Mouse (Mus musculus) fat pad, adult 2 months (tissue): ENCODE data around the gene Gm11084.
"Not testable (repeated sequence)": the region's sequence is repeated elsewhere in the genome, so short reads cannot be mapped to it uniquely, and the experiment has no call there.

Source experiments
- DNase-seq: peaks from one replicate; pipeline ENCODE4 v3.0.0-alpha.2; 2011; ENCODE audit warnings: low read depth, low spot score; ENCODE audit errors: extremely low read depth

The Gm11084 gene

DNA sequence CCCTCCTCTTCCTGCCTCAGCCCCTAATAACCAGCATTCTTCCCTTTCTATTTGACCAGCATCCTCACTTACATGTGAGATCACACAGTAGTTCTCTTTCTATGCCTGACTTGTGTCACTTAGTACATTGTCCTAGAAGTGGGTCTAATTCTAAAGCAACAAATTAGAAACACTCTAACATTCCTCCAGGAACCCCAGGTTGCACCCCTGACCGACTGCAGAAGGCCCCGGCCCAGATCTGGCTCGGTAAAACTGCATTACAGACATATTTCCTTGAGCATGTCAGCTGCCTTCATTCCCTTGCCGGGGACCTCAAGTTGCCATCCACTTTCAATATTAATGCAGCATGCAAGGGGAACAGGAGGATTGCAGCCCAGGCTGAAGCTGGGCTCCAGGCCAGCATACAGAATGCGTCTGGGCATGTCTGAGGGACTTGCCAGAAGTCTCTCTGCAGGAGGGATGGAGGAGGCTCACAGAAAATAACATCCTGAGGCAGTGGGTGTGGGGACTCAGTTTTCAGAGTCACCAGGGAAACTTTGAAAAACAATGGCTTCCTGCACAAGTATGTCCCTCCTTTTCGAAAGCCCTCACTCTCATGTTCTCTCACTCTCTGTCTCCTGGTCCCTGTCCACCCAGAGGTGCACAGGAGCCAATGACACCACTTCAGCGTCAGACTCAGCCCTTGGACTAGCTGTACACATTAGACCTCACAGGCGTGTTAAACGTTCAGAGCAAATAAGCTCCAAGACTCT lies 9.0 kb upstream of the Gm11084 start:
- peak; percentile 54 for DNase-seq

GRCm38 (mm10) chr2:72994165-72994564 lies 7.6 kb upstream of the Gm11084 start:
- DNase-seq: no peak

DNA sequence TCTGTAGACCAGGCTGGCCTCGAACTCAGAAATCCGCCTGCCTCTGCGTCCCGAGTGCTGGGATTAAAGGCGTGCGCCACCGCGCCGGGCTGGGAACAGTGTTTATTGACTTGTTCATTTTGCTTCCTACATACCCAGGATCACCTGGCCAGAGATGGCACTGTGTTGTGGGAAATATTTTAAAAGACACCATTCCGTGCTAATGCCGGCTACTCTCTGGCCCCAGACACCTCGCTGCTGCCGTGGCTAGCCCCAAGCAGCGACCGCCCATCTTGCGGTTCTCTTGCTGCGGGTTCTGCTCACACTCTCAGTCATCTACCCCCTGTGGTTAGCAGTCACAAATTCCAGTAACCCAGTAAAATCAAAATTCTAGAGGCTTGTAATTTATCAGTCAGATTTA lies 6.0 kb upstream of the Gm11084 start:
- DNase-seq: no peak

DNA sequence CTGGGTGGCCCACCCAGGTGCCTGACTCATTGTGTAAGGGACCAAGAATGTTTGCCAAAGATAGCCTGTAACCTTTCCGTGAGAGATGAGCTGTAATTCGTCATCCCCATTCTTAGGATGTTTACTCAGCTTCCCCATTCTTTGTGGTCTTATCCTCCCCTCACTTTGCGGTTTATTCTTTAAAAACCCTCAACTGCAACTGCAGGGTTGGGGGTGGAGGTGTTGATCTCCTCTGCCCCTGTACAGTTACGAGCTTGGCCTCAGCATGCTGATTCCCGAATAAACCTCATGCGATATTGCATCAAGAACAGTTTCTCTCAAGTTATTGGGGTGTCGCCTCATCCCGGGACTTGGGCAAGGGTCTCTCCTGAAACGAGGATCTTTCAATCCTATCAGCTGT lies 2.4 kb upstream of the Gm11084 start:
- not testable (repeated sequence) for DNase-seq

- no peak for DNase-seq
Measured at GRCm38 (mm10) chr2:72985516-72985915, 1.0 kb downstream of the Gm11084 start.

DNA sequence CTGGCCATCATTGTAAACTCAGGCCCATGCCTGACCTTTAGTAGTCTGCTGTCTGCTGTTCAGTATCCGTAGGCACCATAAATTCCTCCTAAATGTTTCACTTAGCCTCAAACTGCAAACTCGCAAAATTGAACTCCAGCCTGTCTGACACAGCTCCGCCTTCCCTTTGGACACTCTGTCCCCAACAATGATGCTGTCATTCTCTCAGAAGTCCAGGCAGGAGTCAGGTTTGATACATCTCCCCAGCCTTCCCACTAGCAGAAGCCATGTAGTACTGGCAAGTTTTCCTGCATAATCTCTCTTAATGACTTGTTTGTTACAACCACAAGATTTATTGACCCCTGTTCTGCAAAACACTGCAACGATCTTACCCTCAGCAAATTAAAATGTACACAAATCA lies 1.7 kb downstream of the Gm11084 start:
- DNase-seq: no peak

DNA sequence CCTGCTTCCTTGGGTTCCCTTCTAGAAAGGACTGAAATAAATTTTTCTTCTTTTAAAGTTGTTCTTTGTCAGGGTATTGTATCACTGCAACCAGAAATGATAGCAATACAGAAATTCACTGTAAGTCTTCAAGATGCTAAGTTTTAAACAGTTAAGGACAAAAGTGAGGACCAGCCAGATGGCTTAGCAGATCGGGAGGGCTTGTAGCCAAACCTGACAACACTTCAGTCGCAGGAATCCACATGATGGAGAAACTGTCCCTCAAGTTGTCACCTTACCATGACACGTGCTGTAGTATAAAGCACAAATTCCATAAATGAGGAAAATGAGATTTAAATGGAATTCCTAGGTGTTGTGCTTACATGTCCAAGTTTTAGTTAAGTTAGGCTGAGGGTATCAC lies 3.3 kb downstream of the Gm11084 start:
- no peak for DNase-seq

GRCm38 (mm10) chr2:72982110-72982785 lies 4.3 kb downstream of the Gm11084 start:
- DNase-seq: no peak

GRCm38 (mm10) chr2:72981441-72982109 lies 4.9 kb downstream of the Gm11084 start:
- DNase-seq: no peak

GRCm38 (mm10) chr2:72981075-72981420 lies 5.5 kb downstream of the Gm11084 start:
- DNase-seq: no peak

DNA sequence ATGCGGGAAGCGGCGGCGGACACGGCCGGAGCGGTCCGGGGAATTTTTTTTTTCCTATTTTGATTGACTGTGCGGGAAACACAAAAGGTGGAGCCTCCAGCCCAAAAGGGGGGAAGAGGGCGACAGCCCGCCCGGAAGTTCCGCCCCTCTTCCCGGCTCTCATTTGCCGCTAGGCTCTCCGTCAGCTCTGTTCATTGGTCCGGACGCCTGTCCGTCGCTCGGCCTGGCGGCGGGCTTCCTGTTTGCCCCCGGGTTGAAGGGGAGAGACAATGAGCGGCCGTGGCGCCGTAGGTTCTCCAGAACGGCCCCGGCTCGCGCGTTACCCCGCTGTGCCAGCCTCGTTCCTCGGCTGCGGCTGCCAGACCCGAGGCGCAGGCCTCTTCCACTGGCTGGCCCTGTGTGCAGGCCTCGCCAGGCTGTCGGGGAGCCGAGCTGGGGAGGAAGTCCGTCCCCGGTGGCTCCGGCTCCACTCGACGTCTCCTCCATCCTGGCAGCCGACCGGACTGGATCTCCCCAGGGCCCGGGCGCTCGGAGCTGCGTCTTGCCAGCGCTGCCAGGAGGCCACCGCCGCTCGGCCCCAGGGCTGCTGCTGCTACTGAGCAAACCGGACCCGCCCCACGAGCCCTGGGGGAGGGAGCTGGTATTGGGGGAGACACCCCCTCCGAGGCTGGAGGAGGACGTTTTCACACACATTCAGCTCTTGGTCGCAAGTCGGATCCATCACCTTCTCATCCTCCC lies 6.0 kb downstream of the Gm11084 start, which contains the start of gene Sp3:
Gene Sp3, minus strand, starts transcription at position 110 of the 738 bp plus-strand sequence.
- DNase-seq: peak; percentile 50

DNA sequence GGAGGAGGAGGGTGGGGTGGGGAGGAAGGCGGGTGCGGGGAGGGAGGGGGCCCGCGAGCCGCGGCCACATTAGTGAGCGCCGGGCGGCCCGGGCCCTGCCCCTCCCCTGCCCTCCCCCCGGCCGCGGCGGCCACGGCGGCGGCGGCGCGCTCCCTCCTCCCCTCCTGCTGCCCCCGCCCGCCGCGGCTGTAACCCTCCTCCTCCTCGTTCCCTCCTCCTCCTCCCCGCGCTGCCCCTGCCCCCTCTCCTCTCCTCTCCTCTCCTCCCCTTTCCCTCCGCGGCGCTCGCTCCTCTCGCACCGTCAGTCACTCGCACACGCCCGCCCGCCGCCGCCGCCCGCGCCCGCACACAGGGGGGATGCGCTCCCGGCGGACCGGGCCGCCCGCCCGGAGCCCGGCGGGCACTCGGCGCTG lies 6.9 kb downstream of the Gm11084 start:
- no peak for DNase-seq

GRCm38 (mm10) chr2:72978901-72979658 lies 7.4 kb downstream of the Gm11084 start:
- no peak for DNase-seq

DNA sequence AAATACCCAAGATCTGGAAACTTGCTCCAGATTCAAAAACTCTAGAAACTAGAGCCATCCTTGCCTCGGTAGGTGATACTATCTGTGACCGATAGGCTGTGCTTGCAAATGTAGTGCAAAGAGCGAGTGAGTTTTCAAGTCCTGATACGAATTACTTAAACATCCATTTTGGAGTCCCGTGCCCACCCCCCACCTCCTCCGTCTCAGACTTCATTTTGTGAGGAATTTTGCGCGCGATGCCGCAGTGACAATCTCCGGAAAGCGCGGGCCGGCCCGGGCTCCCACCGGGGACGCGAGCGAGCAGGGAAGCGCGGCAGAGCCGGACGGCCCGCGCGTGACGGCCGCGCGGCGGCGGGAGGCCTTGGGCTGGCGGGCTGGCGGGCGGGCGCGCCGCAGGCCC lies 8.0 kb downstream of the Gm11084 start:
- no peak for DNase-seq

DNA sequence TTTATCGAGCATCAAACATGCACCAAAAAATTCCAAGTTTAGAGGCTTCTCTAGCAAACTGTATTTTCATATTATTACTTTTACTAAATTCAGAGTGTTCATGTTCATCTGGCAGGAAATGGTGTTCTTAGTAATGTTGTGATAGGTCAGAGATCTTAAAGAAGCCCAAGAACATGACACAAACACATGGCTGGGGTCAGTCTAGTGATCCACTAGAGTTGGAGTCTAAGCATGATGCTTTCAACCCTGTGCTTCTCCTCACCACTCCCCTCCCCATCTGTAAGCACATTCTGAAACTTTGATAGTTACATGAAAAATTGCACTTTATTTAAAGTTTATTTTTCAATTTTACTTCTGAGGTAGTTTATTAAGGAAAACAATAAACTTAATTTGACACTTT lies 9.2 kb downstream of the Gm11084 start:
- no peak for DNase-seq

GRCm38 (mm10) chr2:72976036-72976435 lies 10.5 kb downstream of the Gm11084 start:
- no peak for DNase-seq

DNA sequence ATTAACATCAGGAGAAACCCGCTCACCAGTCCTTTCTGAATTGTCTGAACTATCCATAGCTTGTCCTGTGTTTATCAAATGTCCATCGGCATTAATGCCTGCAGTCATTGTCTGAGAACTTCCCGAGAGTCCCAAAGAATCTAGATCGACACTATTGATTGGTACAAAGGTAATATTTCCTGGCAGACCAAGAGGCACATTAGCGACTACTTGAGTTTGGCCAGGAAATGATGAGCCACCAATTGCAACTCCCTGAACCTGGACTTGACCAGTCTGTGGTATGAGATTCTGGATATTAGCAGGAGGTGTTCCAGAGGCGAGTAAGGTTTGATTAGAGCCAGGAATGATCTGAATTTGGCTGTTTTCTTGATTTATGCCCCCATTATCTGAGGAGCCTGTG lies 15.7 kb downstream of the Gm11084 start:
- DNase-seq: no peak

DNA sequence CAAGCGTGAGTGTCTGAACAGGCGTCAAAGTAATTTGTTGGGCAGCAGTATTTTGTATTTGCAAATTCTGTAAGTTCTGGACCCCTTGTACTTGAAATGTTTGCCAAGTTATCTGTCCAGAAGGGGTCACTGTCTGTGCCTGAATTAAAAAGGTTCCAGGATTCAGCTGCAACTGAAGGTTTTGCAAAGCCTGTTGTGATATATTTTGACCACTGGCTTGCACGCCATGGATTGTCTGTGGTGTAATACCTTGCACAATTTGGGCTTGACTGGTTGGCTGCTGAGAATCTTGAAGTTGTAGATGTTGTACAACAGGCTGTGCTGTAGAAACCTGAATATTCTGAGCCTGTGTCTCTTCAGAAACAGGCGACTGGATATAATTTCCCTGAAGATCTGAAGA lies 16.2 kb downstream of the Gm11084 start:
- DNase-seq: peak; percentile 46

- no peak for DNase-seq
Measured at GRCm38 (mm10) chr2:72968536-72968935, 18.0 kb downstream of the Gm11084 start.

- DNase-seq: no peak
Measured at GRCm38 (mm10) chr2:72965450-72965849, 21.1 kb downstream of the Gm11084 start.

DNA sequence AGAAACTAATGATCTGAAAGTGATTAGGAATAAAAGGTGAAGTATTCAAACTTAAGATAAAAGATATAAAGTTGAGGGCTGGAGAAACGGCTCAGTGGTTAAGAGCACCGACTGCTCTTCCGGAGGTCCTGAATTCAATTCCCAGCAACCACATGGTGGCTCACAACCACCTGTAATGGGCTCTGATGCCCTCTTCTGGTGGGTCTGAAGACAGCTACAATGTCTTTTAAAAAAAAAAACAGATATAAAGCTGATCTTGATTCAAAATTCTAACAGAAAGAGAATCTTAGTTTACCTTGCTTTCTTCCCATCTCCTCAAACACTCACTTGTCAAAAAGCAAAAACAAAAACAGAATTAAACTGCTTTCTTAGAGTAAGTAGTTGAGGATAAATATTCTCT lies 30.1 kb downstream of the Gm11084 start:
- DNase-seq: no peak
